Mouse (Mus musculus) hindbrain, embryonic 15.5 days (tissue): ENCODE results near the gene Gm20388. TPM values are rescaled to one million over a fixed set of nuclear protein-coding genes. Genes with fewer than 3 reads are reported as not detected.

ENCODE experiments used
- ATAC-seq: fragments of 200-750 bp; cut with Nextera tagmentation; 2 replicates; pipeline ENCODE4 v1.8.0; 2017; ENCODE audit warnings: low read depth, moderate number of reproducible peaks, moderate TSS enrichment; ENCODE audit not compliant: low FRiP score
- H3K27ac ChIP-seq: fragments of 300-500 bp; sonication (generic); replicated peaks from 2 replicates; pipeline ENCODE4 v1.5.1; 2015; ENCODE audit warnings: mild to moderate bottlenecking, inconsistent platforms
- H3K27me3 ChIP-seq: fragments of 300-500 bp; sonication (generic); 2 replicates; pipeline ENCODE4 v1.6.1; 2015; ENCODE audit warnings: control low read depth, inconsistent platforms
- H3K36me3 ChIP-seq: fragments of 300-500 bp; sonication (generic); 2 replicates; pipeline ENCODE4 v1.6.1; 2015; ENCODE audit warnings: control low read depth, inconsistent platforms
- H3K4me1 ChIP-seq: fragments of 300-500 bp; sonication (generic); replicated peaks from 2 replicates; pipeline ENCODE4 v1.6.1; 2015; ENCODE audit warnings: control low read depth, inconsistent platforms
- H3K4me2 ChIP-seq: fragments of 300-500 bp; sonication (generic); 2 replicates; pipeline ENCODE4 v1.6.1; 2015; ENCODE audit warnings: moderate library complexity, mild to moderate bottlenecking, inconsistent platforms
- H3K4me3 ChIP-seq: fragments of 300-500 bp; sonication (generic); 2 replicates; pipeline ENCODE4 v1.5.1; 2015; ENCODE audit warnings: mild to moderate bottlenecking, inconsistent platforms
- H3K9ac ChIP-seq: fragments of 300-500 bp; sonication (generic); 2 replicates; pipeline ENCODE4 v1.6.1; 2015; ENCODE audit warnings: inconsistent platforms
- H3K9me3 ChIP-seq: fragments of 300-500 bp; sonication (generic); 2 replicates; pipeline ENCODE4 v1.6.1; 2016; ENCODE audit warnings: control low read depth, inconsistent platforms
- WGBS: fragments of 180-500 bp; shearing (Covaris S2); methylation state at CpG from one replicate; pipeline ENCODE4 v1.1.7; 2015; 5-methylcytosine and 5-hydroxymethylcytosine counted together
- polyA plus RNA-seq: library from polyadenylated mRNA; unstranded; fragments of >200 nt; fragmentation: Nextera tagmentation; extraction: Ambion mirVana; gene quantifications from 2 replicates; pipeline ENCODE4 v1.2.1, GENCODE M21; 2015

The Gm20388 gene
- polyA plus RNA-seq, 1 experiment from 2014 or later, result 5.4 TPM

DNA sequence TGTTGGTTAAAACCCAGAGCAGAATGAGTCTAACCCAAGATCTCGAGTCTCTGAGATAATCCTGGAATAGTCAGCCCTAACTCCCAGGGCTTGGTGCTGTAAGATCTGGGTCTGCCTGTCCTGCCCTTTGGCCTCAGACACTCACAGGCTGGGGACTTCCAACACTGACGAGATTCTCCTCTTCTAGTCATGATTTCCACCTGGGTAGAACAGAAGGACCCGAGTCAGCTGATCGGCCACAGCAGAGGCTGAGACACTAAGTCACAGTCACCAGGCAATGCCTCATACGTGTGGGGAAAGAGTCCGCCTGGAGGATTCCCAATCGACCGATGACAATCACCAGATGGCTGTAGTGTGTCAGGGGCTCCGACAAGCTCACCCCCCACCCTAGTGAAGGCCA is 3785.5 kb downstream of the Gm20388 start:
- Histone ChIP-seq H3K4me1 (0 out of 2 replicates have a peak, but pooled peaks cover 8% of the 10 kb centered on the region), H3K4me2 (no peak overlapping the region), H3K9me3 (no peaks in the 10 kb centered on the region), H3K27ac (no peak overlapping the region), H3K27me3 (no peaks in the 10 kb centered on the region), H3K4me3 (no peak overlapping the region), H3K9ac (no peak overlapping the region), H3K36me3 (no peaks in the 10 kb centered on the region)
- ATAC-seq, result no peak
- 75% methylated on average over 9 of the region's 9 CpGs for WGBS

DNA sequence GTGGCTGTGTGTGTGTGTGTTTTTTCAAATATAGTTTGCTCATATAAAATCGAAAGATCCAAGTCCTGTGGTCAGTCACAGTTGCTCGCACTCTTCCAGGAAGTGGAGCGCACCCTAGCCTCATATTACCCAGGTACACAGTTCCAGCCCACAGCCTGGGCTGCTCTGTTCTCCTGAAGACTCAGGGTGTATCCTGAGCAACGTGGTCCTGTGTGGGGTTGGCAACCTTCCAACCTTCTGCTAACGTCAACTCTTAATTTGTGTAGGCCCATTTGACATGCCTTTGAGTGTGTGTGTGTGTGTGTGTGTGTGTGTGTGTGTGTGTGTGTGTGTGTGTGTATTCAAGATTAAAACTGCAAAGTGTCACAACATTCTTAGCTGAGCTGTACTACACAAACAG is 3786.7 kb downstream of the Gm20388 start:
- WGBS, result 62% methylated on average over 5 of the region's 5 CpGs
- Histone ChIP-seq H3K9me3 (no peaks in the 10 kb centered on the region), H3K36me3 (no peaks in the 10 kb centered on the region), H3K27ac (no peak overlapping the region), H3K27me3 (no peaks in the 10 kb centered on the region), H3K4me3 (no peak overlapping the region), H3K9ac (no peak overlapping the region), H3K4me2 (no peak overlapping the region), H3K4me1 (0 out of 2 replicates have a peak, but pooled peaks cover 8% of the 10 kb centered on the region)
- ATAC-seq, result no peak

DNA sequence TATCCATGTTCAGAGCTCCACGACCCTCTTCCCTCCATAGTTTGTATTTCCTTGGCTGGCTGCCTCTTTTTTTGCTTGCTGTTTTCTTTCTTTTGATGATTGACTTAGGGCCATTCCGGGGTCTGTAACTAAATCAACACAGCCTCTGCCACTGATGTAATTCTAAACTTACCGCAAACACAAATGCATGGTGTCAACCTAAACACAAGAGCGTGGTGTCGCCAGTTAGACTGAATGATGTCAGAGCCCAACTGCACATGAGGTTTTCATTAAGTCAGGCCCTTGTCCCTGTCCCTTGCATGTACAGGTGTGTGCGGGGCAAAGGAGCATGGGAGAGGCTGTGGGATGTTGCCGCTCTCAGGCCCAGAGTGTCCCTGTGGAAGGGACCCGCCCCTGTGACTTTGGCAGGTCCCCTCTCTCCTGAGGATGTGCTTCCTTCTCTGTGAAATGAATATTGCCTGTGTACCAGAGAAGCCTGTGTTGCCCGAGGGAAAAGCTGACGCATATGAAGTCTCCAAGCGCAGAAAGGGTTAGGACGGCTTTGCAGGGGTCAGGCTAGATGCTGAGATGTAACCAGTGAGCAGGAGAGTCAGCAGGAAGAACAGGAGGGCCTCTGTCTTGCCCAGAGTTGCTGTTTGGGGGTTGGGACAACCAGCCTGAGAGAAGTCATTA is 3789.9 kb downstream of the Gm20388 start:
- 0 out of 2 replicates have a peak, but pooled peaks cover 8% of the 10 kb centered on the region for H3K4me1 ChIP-seq
- WGBS, result 69% methylated on average over 12 of the region's 12 CpGs
- no peaks in the 10 kb centered on the region for H3K27me3 ChIP-seq
- no peak overlapping the region for H3K4me2 ChIP-seq
- H3K4me3 ChIP-seq, result no peak overlapping the region
- H3K27ac ChIP-seq, result no peak overlapping the region
- H3K9me3 ChIP-seq, result no peaks in the 10 kb centered on the region
- H3K9ac ChIP-seq, result no peak overlapping the region
- ATAC-seq, result no peak
- no peaks in the 10 kb centered on the region for H3K36me3 ChIP-seq

DNA sequence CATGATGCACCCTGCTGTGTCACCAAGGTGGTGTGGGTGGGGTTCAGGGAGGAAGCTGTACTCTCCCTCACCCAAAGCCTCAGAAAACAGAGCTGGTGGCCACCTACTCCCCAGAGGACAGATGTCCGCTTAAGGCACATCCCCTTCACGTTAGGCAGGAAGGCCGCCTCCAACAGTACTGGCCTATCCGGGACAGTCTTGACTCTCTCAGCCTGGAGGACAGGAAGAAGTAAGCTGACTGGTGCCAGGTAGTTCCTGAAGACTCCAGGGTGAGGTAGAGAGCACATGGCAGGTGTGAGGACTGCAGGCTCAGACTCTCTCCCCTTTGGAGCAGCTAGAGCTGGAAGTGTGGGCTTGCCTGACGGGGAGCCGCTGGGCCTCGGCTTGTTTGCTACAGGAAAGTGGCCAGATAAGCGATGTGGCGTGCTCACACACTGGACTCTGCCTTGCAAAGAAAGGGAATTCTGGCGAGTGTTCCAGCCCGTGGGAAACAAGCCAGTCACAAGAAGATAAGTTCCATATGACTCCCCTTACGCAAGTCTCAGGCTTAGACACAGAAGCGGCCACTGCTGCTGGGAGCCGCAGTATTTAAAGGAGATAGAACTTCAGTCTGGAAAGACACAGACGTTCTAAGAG is 3791.4 kb downstream of the Gm20388 start:
- 74% methylated on average over 15 of the region's 15 CpGs for whole genome bisulfite sequencing
- no peaks in the 10 kb centered on the region for H3K9me3 ChIP-seq
- ATAC-seq, result no peak
- H3K4me2 ChIP-seq, result no peak overlapping the region
- H3K4me3 ChIP-seq, result no peak overlapping the region
- no peak overlapping the region for H3K9ac ChIP-seq
- 0 out of 2 replicates have a peak, but pooled peaks cover 8% of the 10 kb centered on the region for H3K4me1 ChIP-seq
- no peaks in the 10 kb centered on the region for H3K36me3 ChIP-seq
- H3K27me3 ChIP-seq, result no peaks in the 10 kb centered on the region
- no peak overlapping the region for H3K27ac ChIP-seq

DNA sequence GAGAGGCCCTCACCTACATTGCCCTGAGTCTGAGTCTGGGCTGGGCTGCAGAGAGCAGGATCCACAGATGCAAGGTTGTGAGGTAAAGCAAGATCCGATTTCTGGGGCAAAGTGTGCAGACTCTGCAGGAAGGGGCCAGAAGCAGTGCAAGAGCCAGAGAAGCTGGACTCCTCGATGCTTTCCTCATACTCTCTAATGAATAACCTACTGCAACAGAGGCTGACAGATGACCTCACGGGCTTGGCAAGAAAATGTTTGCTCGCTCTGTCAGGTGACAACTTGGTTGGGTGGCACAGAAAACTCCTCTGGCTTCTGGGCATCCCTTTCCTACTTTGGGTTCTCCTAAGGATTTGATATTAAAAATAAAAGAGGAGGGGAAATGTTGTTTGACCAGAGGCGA is 3794.7 kb downstream of the Gm20388 start:
- H3K36me3 ChIP-seq, result no peaks in the 10 kb centered on the region
- no peak overlapping the region for H3K27ac ChIP-seq
- no peak overlapping the region for H3K4me2 ChIP-seq
- ATAC-seq, result no peak
- H3K4me3 ChIP-seq, result no peak overlapping the region
- H3K9ac ChIP-seq, result no peak overlapping the region
- H3K9me3 ChIP-seq, result no peaks in the 10 kb centered on the region
- 82% methylated on average over 5 of the region's 5 CpGs for WGBS
- H3K27me3 ChIP-seq, result no peaks in the 10 kb centered on the region
- H3K4me1 ChIP-seq, result 0 out of 2 replicates have a peak, but pooled peaks cover 6% of the 10 kb centered on the region

DNA sequence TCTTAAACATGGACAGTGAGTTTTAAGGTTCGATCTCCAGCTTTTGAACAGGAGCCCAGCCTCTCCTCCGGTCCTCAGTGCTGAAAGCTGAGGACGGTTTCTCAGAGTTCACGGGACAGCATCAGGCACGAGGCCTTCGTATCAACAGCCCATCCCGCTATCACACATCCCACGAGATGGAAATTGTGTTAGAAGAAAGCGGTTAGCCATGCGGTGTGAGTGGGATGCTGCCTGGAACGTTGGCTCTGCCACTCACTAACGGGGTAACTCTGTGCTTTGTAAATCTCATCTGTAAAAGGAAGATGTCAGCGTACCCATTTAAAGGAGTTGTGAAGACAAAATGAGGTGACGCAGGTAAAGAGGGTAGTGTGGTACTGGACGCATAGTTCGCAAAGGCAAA is 3796.5 kb downstream of the Gm20388 start:
- no peak for ATAC-seq
- H3K9ac ChIP-seq, result no peak overlapping the region
- H3K27me3 ChIP-seq, result no peaks in the 10 kb centered on the region
- 92% methylated on average over 16 of the region's 16 CpGs for WGBS
- H3K4me1 ChIP-seq, result no peaks in the 10 kb centered on the region
- H3K36me3 ChIP-seq, result no peaks in the 10 kb centered on the region
- H3K4me3 ChIP-seq, result no peak overlapping the region
- no peaks in the 10 kb centered on the region for H3K9me3 ChIP-seq
- H3K4me2 ChIP-seq, result no peak overlapping the region
- H3K27ac ChIP-seq, result no peak overlapping the region

DNA sequence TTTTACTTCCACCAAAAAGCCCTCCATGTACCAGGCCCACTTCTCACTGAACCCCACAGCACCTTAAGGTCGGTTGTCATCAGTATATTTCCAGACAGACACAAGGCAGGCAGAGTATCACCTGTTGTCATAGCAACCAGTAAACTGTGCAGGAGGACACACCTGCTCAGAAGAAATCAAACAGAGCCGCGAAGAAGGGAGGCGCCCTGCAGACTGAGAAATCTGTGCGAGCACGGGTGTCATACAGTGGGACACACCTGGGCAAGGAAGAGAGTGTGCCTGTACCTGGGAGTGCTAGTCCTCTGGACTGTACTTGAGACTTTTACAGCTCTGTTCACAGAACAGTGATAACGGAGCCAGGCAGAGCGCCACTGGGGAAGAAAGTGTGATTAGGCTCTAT is 3798.1 kb downstream of the Gm20388 start:
- ATAC-seq, result no peak
- no peaks in the 10 kb centered on the region for H3K36me3 ChIP-seq
- WGBS, result 82% methylated on average over 8 of the region's 8 CpGs

DNA sequence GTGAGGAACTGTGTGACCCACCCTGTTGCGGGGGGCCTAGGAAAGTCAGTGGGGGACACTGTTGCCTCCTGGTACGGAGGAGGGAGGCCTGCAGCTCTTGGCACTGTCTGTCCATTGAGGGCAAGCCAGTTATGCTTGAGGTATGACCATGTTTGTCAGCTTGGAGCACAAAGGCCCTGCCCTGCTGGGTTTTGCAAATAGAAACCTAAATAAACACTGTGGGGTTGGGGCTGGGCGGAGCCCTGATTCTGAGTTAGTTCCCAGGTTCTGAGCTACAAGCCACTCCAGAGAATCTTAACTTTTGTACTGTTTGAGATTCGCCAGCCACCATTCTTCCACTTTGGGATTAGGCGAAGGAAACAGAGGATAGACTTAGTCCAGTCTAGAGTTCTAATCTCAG is 3799.7 kb downstream of the Gm20388 start:
- WGBS, result 88% methylated on average over 5 of the region's 5 CpGs
- Histone ChIP-seq H3K9me3 (no peaks in the 10 kb centered on the region), H3K36me3 (no peaks in the 10 kb centered on the region), H3K27ac (no peak overlapping the region), H3K4me1 (no peaks in the 10 kb centered on the region), H3K9ac (no peak overlapping the region), H3K4me2 (no peak overlapping the region), H3K27me3 (no peaks in the 10 kb centered on the region), H3K4me3 (no peak overlapping the region)
- ATAC-seq, result no peak

More for the DNA sequence above, 3798.1 kb downstream of the Gm20388 start:
- no peaks in the 10 kb centered on the region for H3K9me3 ChIP-seq
- H3K27ac ChIP-seq, result no peak overlapping the region
- no peaks in the 10 kb centered on the region for H3K4me1 ChIP-seq
- no peak overlapping the region for H3K4me3 ChIP-seq
- H3K4me2 ChIP-seq, result no peak overlapping the region
- no peaks in the 10 kb centered on the region for H3K27me3 ChIP-seq
- no peak overlapping the region for H3K9ac ChIP-seq

DNA sequence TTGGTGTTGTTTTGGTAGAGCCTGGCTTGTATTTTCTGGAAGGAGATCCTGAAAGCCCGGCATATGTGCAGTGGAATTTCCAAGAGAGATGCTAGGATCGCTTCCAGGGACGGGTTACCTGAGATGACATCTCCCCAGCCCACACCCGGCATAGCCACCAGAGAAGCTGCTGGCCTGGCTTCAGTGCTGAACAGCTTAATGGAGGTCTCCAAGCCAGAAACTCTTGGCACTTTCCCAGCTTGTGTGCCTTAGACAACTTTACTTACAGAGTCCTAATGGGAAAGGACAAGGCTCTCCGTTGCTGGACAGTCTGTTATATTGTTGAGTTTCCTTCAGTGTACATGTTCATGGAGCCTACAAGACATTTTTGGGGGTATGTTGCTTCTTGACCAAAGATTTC is 3803.8 kb downstream of the Gm20388 start:
- no peaks in the 10 kb centered on the region for H3K36me3 ChIP-seq
- H3K4me1 ChIP-seq, result peaks cover 8% of the 10 kb centered on the region
- H3K9me3 ChIP-seq, result no peaks in the 10 kb centered on the region
- WGBS, result 96% methylated on average over 5 of the region's 5 CpGs
- H3K27ac ChIP-seq, result no peak overlapping the region
- H3K27me3 ChIP-seq, result no peaks in the 10 kb centered on the region
- no peak overlapping the region for H3K4me2 ChIP-seq
- H3K4me3 ChIP-seq, result no peak overlapping the region
- no peak overlapping the region for H3K9ac ChIP-seq
- no peak for ATAC-seq

DNA sequence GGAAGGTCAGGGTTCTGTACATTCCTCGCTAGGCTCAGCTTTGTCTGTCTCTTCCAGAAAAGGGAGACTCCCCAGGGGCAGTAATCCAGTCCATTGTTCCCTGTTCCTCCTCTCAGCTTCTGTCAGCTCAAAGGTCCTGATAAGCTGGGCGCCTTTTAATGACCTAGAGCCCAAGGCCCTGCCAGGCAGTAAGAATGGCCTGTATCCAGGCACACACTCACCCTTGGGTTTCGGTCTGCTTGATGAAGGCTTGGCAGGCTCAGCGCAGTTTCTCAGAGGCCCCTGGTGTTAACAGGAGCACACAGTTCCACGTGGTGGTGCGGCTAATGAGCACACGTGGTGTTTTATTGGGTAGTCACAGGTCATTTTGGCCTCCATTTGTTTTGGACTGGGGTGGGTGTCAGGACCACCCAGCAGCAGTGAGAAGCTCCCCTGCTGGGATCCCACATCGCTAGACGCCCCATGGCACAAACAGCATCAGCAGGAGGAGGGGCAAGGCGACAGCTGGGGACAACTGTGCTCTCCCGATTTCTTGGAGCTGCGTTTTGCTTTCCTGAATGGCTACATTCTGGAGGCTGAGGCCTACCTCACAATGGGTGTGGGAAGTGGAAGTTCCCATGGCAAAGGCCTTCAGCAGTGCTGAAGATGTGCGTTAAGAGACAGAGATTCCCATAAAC is 3805.4 kb downstream of the Gm20388 start:
- Histone ChIP-seq H3K27me3 (no peaks in the 10 kb centered on the region), H3K27ac (no peak overlapping the region), H3K9me3 (no peaks in the 10 kb centered on the region), H3K4me2 (no peak overlapping the region), H3K9ac (no peak overlapping the region), H3K4me1 (peaks cover 18% of the 10 kb centered on the region), H3K4me3 (no peak overlapping the region), H3K36me3 (no peaks in the 10 kb centered on the region)
- no peak for ATAC-seq
- 33% methylated on average over 13 of the region's 13 CpGs for WGBS

DNA sequence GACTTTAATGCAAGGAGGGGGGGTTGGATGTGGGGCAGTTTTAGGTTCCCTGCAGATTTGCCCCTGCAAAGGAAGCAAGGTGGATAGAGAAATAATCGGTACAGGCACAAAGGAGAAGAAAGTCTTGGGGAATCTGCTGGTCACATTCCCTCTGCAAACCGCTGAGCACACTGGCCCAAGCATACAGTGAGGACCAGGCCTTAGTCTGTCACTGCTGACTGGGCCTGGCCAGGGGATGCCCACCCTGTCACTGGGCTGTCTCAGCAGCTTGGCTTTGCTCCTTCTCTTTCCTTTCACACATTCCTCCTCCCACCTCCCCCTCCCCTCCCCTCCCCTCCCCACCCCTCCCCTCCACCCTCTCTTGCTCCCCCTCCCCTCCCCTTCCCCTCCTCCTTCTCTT is 3806.5 kb downstream of the Gm20388 start:
- Histone ChIP-seq H3K4me2 (no peak overlapping the region), H3K4me1 (peaks cover 18% of the 10 kb centered on the region)
- WGBS, result 59% methylated on average over 2 of the region's 2 CpGs

More for the DNA sequence above, 3806.5 kb downstream of the Gm20388 start:
- no peak for ATAC-seq
- no peaks in the 10 kb centered on the region for H3K36me3 ChIP-seq
- no peak overlapping the region for H3K9ac ChIP-seq
- H3K9me3 ChIP-seq, result no peaks in the 10 kb centered on the region
- no peak overlapping the region for H3K4me3 ChIP-seq
- no peak overlapping the region for H3K27ac ChIP-seq
- H3K27me3 ChIP-seq, result no peaks in the 10 kb centered on the region
